Mouse (Mus musculus): Measurements from ENCODE around the gene Ecsit. TPM values are rescaled to one million over a fixed set of nuclear protein-coding genes. Genes with fewer than 3 reads are reported as not detected.

Ecsit gene
- total RNA-seq, 2 experiments from 2014 or later = 43.0 to 49.9 TPM

- DNase-seq (ENCODE audit: low spot score in 2 of 2) = no peak
Observed at GRCm38 (mm10) chr9:22053657-22054056, 31.6 kb downstream of the Ecsit start.

- peak; percentile 84 to 88 for DNase-seq (ENCODE audit: low spot score in 2 of 2)
Observed at GRCm38 (mm10) chr9:22051958-22052254, 33.3 kb downstream of the Ecsit start, which contains the start of gene Elavl3. Elavl3 (minus strand) TSS chr9:22052023.

- DNase-seq (ENCODE audit: low spot score in 2 of 2) = peak; percentile 48 to 49
Observed at GRCm38 (mm10) chr9:22051161-22051957, 33.9 kb downstream of the Ecsit start.

GRCm38 (mm10) chr9:22050351-22050889, 34.8 kb downstream of the Ecsit start:
- DNase-seq (ENCODE audit: low spot score in 2 of 2) = peak; percentile 67 to 77

- DNase-seq (ENCODE audit: low spot score in 2 of 2) = no peak
Observed at GRCm38 (mm10) chr9:22049721-22050270, 35.4 kb downstream of the Ecsit start.

DNA sequence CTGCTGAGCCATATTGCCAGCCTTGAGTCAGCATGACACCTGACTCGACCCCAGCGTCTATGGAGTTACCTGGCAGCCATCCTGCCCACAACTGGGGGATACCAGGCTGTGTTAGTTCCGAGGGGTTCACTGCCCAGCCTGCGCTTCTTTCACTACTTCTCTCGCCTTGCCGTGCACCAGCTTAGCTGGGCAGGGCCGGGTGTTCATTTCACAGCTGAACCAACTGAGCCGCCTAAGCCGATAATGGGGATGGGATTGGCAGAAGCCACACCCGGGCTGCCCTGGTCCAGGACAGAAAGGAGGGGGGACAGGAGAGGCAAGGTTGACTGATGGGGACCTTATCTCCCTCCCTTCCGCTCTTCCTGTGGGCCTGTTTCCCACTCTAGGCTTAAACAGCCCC, 35.9 kb downstream of the Ecsit start:
- no peak for DNase-seq (ENCODE audit: low spot score in 2 of 2)

DNA sequence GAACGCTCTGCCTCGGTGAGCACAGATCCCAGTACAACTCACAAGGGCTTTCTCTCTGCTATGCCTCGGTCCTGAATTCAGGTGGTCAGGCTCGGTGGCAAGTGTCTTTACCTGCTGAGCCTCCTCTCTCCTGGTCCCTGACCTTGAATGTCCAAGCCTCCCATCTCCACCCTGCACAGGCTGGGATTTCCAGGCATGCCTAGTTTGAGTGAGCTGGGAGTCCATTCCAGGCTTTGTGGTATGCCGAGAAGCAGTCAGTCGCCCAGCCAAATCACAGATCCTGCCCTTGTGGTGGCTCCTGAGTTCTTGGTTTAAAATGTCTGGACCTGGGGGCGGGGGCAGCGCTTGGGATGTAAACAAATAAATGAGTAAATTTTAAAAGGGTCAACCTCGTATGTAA, 37.9 kb downstream of the Ecsit start:
- DNase-seq (ENCODE audit: low spot score in 2 of 2) = no peak

DNA sequence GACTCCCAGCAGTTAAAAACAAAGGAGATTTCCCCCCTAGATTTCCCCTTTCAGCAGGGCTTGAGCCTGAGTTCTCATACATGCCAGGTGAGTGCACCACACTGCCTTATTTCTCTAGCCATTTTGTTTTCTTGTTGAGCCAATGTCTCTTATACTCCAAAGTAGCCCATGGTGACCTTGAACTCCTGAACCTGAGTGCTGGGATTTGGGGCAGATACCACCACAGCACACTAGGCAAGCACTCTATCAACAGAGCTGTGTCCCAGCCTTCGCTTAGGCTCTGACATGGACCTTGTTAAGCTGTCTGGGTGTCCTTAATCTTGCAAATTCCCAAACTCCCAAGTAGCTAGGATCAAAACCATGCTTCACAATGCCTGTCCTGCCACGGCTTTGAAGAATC, 43.4 kb downstream of the Ecsit start:
- no peak for DNase-seq (ENCODE audit: low spot score in 2 of 2)

GRCm38 (mm10) chr9:22037826-22038225, 47.4 kb downstream of the Ecsit start:
- DNase-seq (ENCODE audit: low spot score in 2 of 2) = no peak

DNA sequence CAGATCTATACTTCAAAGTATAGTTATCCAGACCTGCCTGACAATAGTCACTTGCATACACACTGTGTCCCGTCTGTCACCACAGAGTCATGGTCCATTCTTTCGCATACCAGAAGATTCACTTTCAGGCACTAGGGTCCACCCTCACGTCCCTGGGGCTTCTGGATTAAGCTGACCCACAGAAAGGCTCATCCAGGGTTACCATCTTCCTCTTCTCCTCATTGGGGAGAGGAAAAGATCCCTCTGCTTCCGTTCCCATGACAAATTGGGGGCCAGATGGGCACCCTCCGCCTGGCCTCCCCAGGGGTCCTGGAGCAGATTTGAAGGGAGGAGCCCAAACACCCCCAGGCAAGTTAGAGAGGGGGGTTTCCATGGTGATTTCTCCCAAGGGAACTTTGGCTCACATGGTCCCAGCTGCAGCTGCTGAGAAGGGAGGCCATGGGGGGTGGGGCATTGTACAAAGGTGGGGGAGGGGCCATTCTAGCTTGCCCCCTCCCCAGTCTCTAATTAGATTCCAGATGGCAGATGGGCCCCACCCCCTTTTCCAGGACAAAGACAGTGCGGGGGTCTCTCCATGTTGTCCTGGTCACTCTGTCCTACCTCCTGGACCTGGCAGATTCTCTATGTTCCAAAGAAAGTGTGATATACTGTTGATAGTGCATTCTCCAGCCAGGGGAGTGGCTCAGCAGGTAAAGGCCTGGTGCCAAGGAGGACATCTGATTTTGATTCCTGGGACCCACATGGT, 49.8 kb downstream of the Ecsit start:
- no peak for DNase-seq (ENCODE audit: low spot score in 2 of 2)

- DNase-seq (ENCODE audit: low spot score in 2 of 2) = no peak
Observed at GRCm38 (mm10) chr9:22030386-22030785, 54.9 kb downstream of the Ecsit start.

DNA sequence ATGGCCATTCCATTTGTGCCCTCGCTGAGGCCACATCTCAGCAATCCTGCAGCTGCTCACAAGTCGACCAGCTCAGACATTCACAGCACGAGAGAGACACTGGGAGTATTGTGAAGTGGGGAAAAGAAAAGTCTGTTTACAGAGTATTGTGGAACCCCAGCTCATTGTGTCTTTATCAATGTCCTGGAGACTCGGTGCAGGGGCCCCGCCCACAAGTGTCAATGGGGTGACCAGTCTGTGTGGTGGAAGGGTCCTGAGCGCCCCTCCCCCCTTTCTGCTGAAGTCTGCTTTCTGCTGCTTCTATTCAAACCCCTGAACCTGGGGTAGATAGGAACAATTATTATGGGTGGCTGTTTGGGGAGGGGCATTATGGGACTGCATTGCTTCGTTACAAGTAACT, 56.8 kb downstream of the Ecsit start:
- DNase-seq (ENCODE audit: low spot score in 2 of 2) = no peak

- no peak for DNase-seq (ENCODE audit: low spot score in 2 of 2)
Observed at GRCm38 (mm10) chr9:22024592-22024991, 60.6 kb downstream of the Ecsit start.

Small RNAs within 50 kb of the gene (microRNA-seq; reads per million reads assigned to microRNA genes)
- 0.42 to 0.50 reads per million in 2 experiments for gene Mir7084

Other genes starting within 250 kb of the Ecsit start
- not detected for gene Angptl8, start 249.9 kb downstream of the Ecsit start, total RNA-seq (2021)
- gene Dock6, start 232.8 kb downstream of the Ecsit start, total RNA-seq (2021) = 10 to 100 TPM; 12.7 to 18.2 TPM
- 10 to 100 TPM; 13.8 to 14.0 TPM for gene Rab3d, start 167.2 kb downstream of the Ecsit start, total RNA-seq (2021)
- gene Ccdc159, start 158.0 kb downstream of the Ecsit start, total RNA-seq (2021) = 10 to 100 TPM; 18.3 to 18.8 TPM
- 10 to 100 TPM; 33.5 to 39.8 TPM for gene Tmem205, start 157.9 kb downstream of the Ecsit start, total RNA-seq (2021)
- 100 to 1,000 TPM; 171 to 178 TPM for gene Plppr2, start 148.4 kb downstream of the Ecsit start, total RNA-seq (2021)
- 10 to 100 TPM; 13.1 to 14.1 TPM for gene Swsap1, start 129.7 kb downstream of the Ecsit start, total RNA-seq (2021)
- gene Epor, start 121.9 kb downstream of the Ecsit start, total RNA-seq (2021) = 10 to 100 TPM; 10.7 to 12.9 TPM
- 1 to 10 TPM; 3.7 to 4.0 TPM for gene Rgl3, start 96.0 kb downstream of the Ecsit start, total RNA-seq (2021)
- 1 to 10 TPM; 8.1 TPM for gene Ccdc151, start 82.8 kb downstream of the Ecsit start, total RNA-seq (2021)
- 10 to 100 TPM; 91.4 to 95.1 TPM for gene Prkcsh, start 82.6 kb downstream of the Ecsit start, total RNA-seq (2021)
- gene Elavl3, start 33.4 kb downstream of the Ecsit start, total RNA-seq (2021) = 100 to 1,000 TPM; 144 TPM
- gene Gm49318, start 14.2 kb downstream of the Ecsit start, total RNA-seq (2021) = 1 to 10 TPM; 1.4 to 3.8 TPM
- gene Zfp653, start 14.1 kb downstream of the Ecsit start, total RNA-seq (2021) = 10 to 100 TPM; 19.8 to 21.1 TPM
- under 1 TPM; 0.56 to 0.87 TPM for gene Cnn1, start 13.8 kb upstream of the Ecsit start, total RNA-seq (2021)
- gene Elof1, start 31.7 kb upstream of the Ecsit start, total RNA-seq (2021) = 10 to 100 TPM; 64.7 to 65.0 TPM
- gene Acp5, start 50.3 kb upstream of the Ecsit start, total RNA-seq (2021) = under 1 TPM; 0.59 to 0.63 TPM
- gene Pigyl, start 71.4 kb upstream of the Ecsit start, total RNA-seq (2021) = 10 to 100 TPM; 39.8 to 40.6 TPM
- not detected for gene Zfp872, start 102.7 kb upstream of the Ecsit start, total RNA-seq (2021)
- 10 to 100 TPM; 20.4 to 21.0 TPM for gene Zfp809, start 140.3 kb upstream of the Ecsit start, total RNA-seq (2021)
- 1 to 10 TPM; 4.3 to 4.4 TPM for gene Zfp599, start 174.5 kb upstream of the Ecsit start, total RNA-seq (2021)
- 10 to 100 TPM; 13.5 to 15.2 TPM for gene Zfp810, start 222.2 kb upstream of the Ecsit start, total RNA-seq (2021)

Measured in left cerebral cortex, adult 18-20 months (tissue).